Mouse (Mus musculus) induced T-regulatory cell, adult 2 months (primary cell): Measurements from ENCODE around the gene Gm9507.
A peak's percentile ranks its signal among the peaks of the same experiment; 100 is the strongest.
"Not testable (repeated sequence)": the region's sequence is repeated elsewhere in the genome, so short reads cannot be mapped to it uniquely, and the experiment has no call there.

Experiments
- DNase-seq: peaks from one replicate; pipeline ENCODE4 v3.0.0-alpha.2; 2012; ENCODE audit warnings: low read depth

Gene Gm9507

GRCm38 (mm10) chr10:77811743-77812142, at the start of gene Gm9507:
TSS of gene Gm9507 (minus strand) at chr10:77811843.
- DNase-seq, result no peak

- DNase-seq, result no peak
Measured at GRCm38 (mm10) chr10:77852559-77852958, 40.9 kb upstream of the Gm9507 start, which contains the start of gene Gm10318. TSS of gene Gm10318 (plus strand) at chr10:77852859.

DNA sequence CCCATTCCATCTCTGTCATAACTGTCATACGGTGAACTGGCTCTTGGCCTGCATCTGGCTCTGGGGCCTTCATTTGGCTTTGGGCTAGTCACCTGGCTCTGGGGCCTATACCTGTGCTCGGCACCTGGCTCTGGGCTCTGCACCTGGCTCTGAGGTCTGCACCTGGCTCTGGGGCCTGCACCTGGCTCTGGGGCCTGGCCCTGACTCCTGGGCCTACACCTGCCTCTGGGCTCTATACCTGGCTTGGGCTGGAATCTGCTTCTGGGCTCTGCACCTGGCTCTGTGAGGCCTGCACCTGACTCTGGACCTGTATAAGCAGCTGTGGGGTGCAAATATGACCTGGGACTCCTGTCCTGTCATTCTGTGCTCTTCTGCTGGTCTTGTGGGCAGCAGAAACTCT, 35.9 kb upstream of the Gm9507 start:
- no peak for DNase-seq

GRCm38 (mm10) chr10:77846961-77847360, 35.3 kb upstream of the Gm9507 start:
- DNase-seq, result no peak

DNA sequence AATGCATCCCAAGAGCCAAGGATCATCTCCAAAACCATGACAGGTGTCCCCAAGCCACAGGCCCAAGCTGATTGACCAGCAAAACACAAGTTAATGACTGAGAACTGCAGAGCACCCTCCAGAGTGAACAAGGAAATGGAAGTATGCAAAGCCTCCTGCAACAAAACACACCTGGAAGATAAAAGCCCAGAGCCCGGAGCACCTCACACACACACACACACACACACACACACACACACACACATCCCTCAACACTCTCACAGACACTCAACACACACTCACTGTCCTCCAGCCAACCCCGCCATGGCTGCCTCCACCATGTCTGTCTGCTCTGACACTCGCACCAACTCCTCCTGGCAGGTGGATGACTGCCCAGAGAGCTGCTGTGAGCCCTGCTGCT, 34.9 kb upstream of the Gm9507 start, which contains the start of gene Gm36176:
Gm36176 (plus strand) TSS at position 301 of the 400 bp plus-strand sequence.
- DNase-seq, result no peak

DNA sequence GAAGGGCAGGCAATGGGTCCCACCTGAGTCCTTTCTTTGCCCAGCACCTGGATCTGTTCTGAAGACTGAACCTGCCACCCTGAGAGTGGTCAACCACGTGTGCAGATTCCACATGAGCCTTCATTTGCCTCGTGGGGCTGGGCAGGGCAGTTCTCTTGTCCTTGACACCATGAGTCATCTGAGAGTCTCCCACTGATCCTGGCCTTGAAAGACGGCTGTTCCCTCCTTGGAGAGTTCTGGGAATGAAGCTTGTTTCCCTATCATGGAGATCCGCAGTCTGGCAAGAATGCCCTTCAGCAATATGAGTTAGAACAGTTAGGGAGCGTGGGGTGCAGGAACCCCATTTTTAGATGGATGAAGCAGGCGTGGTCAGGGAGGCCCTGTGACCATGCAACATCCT, 27.4 kb upstream of the Gm9507 start:
- DNase-seq, result no peak

DNA sequence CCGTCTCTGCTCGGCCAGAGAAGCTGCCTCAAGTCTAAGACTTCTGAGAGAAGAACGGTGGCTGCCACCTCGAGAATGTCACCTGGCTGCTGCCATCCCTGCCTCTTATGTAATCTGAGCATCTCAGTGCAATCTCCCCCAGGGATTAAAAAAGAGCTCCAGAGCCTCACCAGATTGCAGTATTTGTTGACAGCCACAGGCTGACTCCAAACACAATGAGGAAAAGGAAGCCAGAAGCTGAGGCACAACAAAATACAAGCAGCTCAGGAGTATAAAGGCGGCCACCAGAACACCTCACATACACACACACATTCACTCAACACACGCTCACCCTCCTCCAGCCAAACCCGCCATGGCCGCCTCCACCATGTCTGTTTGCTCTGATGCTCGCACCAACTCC, 24.0 kb upstream of the Gm9507 start, which contains the start of gene Krtap10-10:
Krtap10-10 (plus strand) TSS at position 301 of the 400 bp plus-strand sequence.
- no peak for DNase-seq

DNA sequence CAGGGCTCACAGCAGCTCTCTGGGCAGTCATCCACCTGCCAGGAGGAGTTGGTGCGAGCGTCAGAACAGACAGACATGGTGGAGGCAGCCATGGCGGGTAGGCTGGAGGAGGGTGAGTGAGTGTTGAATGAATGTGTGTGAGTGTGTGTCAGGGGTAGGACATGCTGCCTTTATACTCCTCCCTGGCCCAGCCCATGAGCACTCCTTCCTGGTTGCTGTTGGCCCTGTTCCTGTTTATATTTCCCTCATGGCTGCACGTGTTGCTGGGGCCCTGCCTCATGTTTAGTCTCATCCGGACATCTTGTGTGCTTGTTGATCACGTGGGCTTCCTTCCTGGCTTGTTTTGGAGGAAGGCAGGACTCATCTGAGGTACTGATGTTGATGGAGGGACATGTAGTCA, 15.3 kb upstream of the Gm9507 start, which contains the start of gene Krtap10-4:
Krtap10-4 (minus strand) TSS at position 145 of the 400 bp plus-strand sequence.
- DNase-seq, result no peak

GRCm38 (mm10) chr10:77819203-77819602, 7.6 kb upstream of the Gm9507 start:
- no peak for DNase-seq

- DNase-seq, result no peak
Measured at GRCm38 (mm10) chr10:77818523-77818922, 6.9 kb upstream of the Gm9507 start.

- DNase-seq, result peak; percentile 53
Measured at GRCm38 (mm10) chr10:77815514-77815913, 3.9 kb upstream of the Gm9507 start.

DNA sequence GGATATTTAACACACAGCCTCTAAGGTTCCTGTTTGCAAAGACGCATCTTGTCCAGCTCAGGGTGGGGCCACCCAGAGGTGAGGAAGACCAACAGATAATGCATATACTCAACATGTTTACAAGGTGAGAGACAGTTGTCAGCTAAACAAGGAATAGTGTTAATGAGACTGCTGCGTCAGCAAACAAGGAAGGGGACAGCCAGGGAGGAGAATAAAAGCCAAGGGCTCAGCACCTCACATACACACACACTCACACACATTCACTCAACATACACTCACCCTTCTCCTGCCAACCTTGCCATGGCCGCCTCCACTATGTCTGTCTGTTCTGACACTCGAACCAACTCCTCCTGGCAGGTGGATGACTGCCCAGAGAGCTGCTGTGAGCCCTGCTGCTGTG, 2.7 kb upstream of the Gm9507 start, which contains the start of gene Gm2696:
Gm2696 (plus strand) TSS at position 301 of the 400 bp plus-strand sequence.
- no peak for DNase-seq

GRCm38 (mm10) chr10:77804095-77804494, 7.5 kb downstream of the Gm9507 start:
- no peak for DNase-seq

- no peak for DNase-seq
Measured at GRCm38 (mm10) chr10:77798921-77799508, 12.6 kb downstream of the Gm9507 start, which contains the start of gene Gm19668. TSS of gene Gm19668 (minus strand) at chr10:77799133.

GRCm38 (mm10) chr10:77798164-77798920, 13.3 kb downstream of the Gm9507 start:
- not testable (repeated sequence) for DNase-seq

- DNase-seq, result no peak
Measured at GRCm38 (mm10) chr10:77797677-77798076, 14.0 kb downstream of the Gm9507 start.

DNA sequence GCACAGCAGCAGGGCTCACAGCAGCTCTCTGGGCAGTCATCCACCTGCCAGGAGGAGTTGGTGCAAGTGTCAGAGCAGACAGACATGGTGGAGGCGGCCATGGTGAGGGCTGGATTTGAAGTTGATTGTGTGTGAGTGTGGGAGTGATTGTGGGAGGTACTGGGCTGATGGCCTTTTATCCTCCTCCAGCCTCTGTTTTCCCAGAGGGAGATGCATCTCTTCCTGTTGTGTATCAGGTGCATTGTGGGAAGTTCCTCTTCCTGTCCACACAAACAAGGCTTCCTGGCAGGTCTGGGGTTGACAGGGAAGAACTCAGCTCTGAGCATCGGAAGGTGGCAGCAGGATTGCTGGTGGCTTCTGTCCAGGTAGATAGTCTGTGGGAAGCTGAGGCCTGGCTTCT, 16.7 kb downstream of the Gm9507 start, which contains the start of gene Gm9639:
Gm9639 (minus strand) TSS at position 101 of the 400 bp plus-strand sequence.
- no peak for DNase-seq

- no peak for DNase-seq
Measured at GRCm38 (mm10) chr10:77788621-77789020, 23.0 kb downstream of the Gm9507 start.

DNA sequence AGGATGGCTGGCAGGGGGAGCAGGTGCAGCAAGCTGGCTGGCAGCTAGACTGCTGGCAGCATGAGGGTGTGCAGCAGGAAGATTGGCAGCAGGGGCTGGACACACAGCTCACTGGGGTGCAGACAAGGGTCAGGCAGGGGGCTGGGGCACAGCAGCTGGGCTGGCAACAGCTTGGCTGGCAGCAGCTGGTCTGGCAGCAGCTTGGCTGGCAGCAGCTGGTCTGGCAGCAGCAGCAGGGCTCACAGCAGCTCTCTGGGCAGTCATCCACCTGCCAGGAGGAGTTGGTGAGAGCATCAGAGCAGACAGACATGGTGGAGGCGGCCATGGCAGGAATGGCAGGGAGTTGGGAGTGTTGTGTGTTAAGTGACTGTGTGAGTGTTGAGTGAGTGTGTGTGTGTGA, 23.8 kb downstream of the Gm9507 start, which contains the start of gene Gm7137:
Gm7137 (minus strand) TSS at position 325 of the 400 bp plus-strand sequence.
- not testable (repeated sequence) for DNase-seq

DNA sequence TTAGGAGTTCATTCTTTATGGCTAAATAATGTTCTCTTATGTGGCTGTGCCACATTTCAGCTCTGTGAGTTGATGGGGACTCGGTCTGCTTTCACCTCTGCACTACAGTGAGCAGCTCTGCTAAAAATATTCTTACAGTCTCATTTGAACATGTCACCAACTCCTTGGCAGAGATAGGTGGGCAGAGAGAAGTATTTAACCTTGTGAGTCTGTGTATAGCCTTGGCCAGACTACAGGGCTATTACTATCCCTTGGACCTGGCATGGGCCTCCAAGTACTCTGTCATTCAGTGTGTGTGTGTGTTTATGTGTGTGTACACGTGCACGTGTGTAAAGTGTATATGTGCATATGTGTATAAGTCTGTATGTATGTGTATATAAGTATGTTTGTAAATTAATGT, 28.2 kb downstream of the Gm9507 start:
- not testable (repeated sequence) for DNase-seq

DNA sequence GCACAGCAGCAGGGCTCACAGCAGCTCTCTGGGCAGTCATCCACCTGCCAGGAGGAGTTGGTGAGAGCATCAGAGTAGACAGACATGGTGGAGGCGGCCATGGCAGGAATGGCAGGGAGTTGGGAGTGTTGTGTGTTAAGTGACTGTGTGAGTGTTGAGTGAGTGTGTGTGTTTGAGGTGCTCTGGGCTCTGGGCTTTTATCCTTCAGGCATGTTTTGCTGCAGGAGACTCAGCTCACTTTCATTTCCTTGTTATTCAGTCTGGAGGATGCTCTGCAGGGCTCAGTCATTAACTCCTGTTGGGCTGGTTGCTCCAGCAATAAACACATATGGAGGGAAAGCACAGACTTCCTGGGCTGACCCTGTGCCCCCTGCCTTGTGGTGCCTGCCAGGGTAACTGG, 29.2 kb downstream of the Gm9507 start, which contains the start of gene Gm3250:
Gm3250 (minus strand) TSS at position 101 of the 400 bp plus-strand sequence.
- DNase-seq, result not testable (repeated sequence)

DNA sequence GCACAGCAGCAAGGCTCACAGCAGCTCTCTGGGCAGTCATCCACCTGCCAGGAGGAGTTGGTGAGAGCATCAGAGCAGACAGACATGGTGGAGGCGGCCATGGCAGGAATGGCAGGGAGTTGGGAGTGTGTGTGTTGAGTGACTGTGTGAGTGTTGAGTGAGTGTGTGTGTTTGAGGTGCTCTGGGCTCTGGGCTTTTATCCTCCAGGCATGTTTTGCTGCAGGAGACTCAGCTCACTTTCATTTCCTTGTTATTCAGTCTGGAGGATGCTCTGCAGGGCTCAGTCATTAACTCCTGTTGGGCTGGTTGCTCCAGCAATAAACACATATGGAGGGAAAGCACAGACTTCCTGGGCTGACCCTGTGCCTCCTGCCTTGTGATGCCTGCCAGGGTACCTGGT, 34.8 kb downstream of the Gm9507 start, which contains the start of gene Gm7138:
Gm7138 (minus strand) TSS at position 101 of the 400 bp plus-strand sequence.
- not testable (repeated sequence) for DNase-seq

GRCm38 (mm10) chr10:77772142-77772541, 39.5 kb downstream of the Gm9507 start:
- not testable (repeated sequence) for DNase-seq
